Mouse (Mus musculus): ENCODE measurements at regions not wholly inside any gene's neighbourhood (a gene's known extent, or its start where the extent isn't known, plus 50 kb on each side); places are given as distances from the start of the nearest gene placed in this dataset.

GRCm38 (mm10) chr13:59220587-59220986, 364.4 kb downstream of the Agtpbp1 start:
- no peak for TF ChIP-seq EP300 (optimal IDR thresholded peaks at IDR 0.05)
- TF ChIP-seq CTCF (IDR thresholded peaks at IDR 0.05; ENCODE audit: low read depth): no peak

Measured in stomach, postnatal 0 days (tissue).